Mouse (Mus musculus): ENCODE measurements at regions not wholly inside any gene's neighbourhood (a gene's known extent, or its start where the extent isn't known, plus 50 kb on each side); places are given as distances from the start of the nearest gene placed in this dataset.

GRCm38 (mm10) chr3:149464603-149465002 is 474.2 kb upstream of the Adgrl2 start:
- WGBS: 94% methylated on average over 5 of the region's 5 CpGs
- Histone ChIP-seq H3K27me3 (replicated peaks; ENCODE audit: low read depth, poor library complexity, severe bottlenecking) (no peaks in the 10 kb centered on the region), H3K27ac (replicated peaks) (no peak overlapping the region)

GRCm38 (mm10) chr3:149462121-149462541 is 471.8 kb upstream of the Adgrl2 start:
- no peak for DNase-seq (ENCODE audit: low spot score)
- no peaks in the 10 kb centered on the region for H3K27me3 ChIP-seq (replicated peaks; ENCODE audit: low read depth, poor library complexity, severe bottlenecking)
- H3K36me3 ChIP-seq (replicated peaks): no peaks in the 10 kb centered on the region
- H3K4me1 ChIP-seq: no peaks in the 10 kb centered on the region
- WGBS: 71% methylated on average over 2 of the region's 2 CpGs
- no peak overlapping the region for H3K4me3 ChIP-seq
- no peak overlapping the region for H3K27ac ChIP-seq (replicated peaks)
- H3K9me3 ChIP-seq: 0 out of 2 replicates have a peak, but pooled peaks cover 3% of the 10 kb centered on the region

More at GRCm38 (mm10) chr3:149464603-149465002, 474.2 kb upstream of the Adgrl2 start:
- DNase-seq (ENCODE audit: low spot score): no peak
- H3K36me3 ChIP-seq (replicated peaks): no peaks in the 10 kb centered on the region
- H3K4me3 ChIP-seq: no peak overlapping the region
- H3K9me3 ChIP-seq: 0 out of 2 replicates have a peak, but pooled peaks cover 3% of the 10 kb centered on the region
- no peaks in the 10 kb centered on the region for H3K4me1 ChIP-seq

DNA sequence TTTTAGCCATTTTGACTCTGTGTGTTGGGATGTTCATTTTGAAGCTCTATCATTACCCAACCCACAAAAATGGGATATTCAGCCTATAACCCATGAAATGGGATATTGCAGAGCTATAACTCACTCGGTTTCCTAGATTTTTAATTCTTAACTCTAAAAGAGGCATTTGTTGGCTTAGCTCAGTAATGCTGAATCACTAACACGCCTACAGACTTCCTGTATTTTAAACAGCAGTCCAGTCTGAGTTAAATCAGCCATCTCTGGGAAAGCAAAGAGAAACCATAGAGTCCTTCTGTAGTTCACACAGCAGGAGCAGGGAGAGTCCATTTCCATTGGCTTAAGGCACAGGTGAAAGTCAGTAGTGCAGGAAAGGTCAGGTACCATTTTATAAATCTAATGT is 471.3 kb upstream of the Adgrl2 start:
- H3K9me3 ChIP-seq: 0 out of 2 replicates have a peak, but pooled peaks cover 3% of the 10 kb centered on the region
- no peak overlapping the region for H3K4me3 ChIP-seq
- no peak overlapping the region for H3K27ac ChIP-seq (replicated peaks)
- H3K27me3 ChIP-seq (replicated peaks; ENCODE audit: low read depth, poor library complexity, severe bottlenecking): no peaks in the 10 kb centered on the region
- no peak for DNase-seq (ENCODE audit: low spot score)
- no peaks in the 10 kb centered on the region for H3K36me3 ChIP-seq (replicated peaks)
- H3K4me1 ChIP-seq: no peaks in the 10 kb centered on the region
- WGBS: 85% methylated on average over 2 of the region's 2 CpGs

- no peak for DNase-seq (ENCODE audit: low spot score)
- Histone ChIP-seq H3K4me1 (peaks cover 7% of the 10 kb centered on the region), H3K27me3 (replicated peaks; ENCODE audit: low read depth, poor library complexity, severe bottlenecking) (peaks cover 7% of the 10 kb centered on the region; the same call in 1 of the 2 replicates), H3K36me3 (replicated peaks) (no peaks in the 10 kb centered on the region), H3K9me3 (no peaks in the 10 kb centered on the region), H3K27ac (replicated peaks) (no peak overlapping the region), H3K4me3 (no peak overlapping the region)
- WGBS: 85% methylated on average over 3 of the region's 3 CpGs
These were observed 459.0 kb upstream of the Adgrl2 start for GRCm38 (mm10) chr3:149449376-149449775.

GRCm38 (mm10) chr3:149445991-149446564 is 455.7 kb upstream of the Adgrl2 start:
- Histone ChIP-seq H3K27ac (replicated peaks) (no peak overlapping the region), H3K4me3 (no peak overlapping the region), H3K36me3 (replicated peaks) (no peaks in the 10 kb centered on the region), H3K9me3 (no peaks in the 10 kb centered on the region), H3K27me3 (replicated peaks; ENCODE audit: low read depth, poor library complexity, severe bottlenecking) (peaks cover 18% of the 10 kb centered on the region), H3K4me1 (peaks cover 14% of the 10 kb centered on the region)
- 81% methylated on average over 6 of the region's 6 CpGs for WGBS
- DNase-seq (ENCODE audit: low spot score): no peak

DNA sequence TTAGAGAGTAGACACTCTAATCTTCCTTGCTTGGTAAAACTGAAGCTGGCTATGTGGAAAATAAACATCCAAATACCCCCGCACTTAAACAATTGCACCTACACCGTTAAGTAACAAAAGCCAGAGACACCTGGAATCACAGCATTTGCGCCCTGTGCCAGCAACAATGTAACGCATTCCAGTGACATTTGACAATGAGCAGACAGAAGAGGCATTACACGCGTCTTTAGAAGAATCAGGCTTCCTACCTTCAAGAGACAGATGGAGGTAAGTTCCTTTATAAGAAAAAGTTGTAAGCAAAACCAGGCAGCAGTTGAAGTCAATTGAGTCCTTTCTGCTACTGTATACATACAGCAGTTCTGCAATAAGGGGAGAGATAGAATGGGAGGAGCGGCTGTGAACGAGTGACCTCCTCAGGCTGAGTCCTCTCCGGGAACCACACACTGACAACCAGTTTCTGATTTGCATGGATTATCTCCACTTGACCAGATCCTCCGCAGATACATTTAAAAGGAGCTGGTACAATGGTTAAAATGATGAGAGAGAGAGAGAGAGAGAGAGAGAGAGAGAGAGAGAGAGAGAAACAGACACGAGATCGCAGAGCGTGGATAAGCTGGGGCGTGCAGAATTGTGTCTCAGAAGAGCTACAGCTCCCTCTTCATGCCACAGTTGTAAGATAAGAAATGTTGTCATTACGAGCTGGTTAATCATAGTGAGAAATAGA is 454.7 kb upstream of the Adgrl2 start:
- H3K4me1 ChIP-seq: peaks cover 14% of the 10 kb centered on the region

GRCm38 (mm10) chr3:149444377-149444776 is 454.0 kb upstream of the Adgrl2 start:
- peak overlapping the region; percentile 48; the same call in 1 of the 2 replicates for H3K4me3 ChIP-seq
- no peak overlapping the region for H3K27ac ChIP-seq (replicated peaks)
- no peaks in the 10 kb centered on the region for H3K9me3 ChIP-seq
- peaks cover 14% of the 10 kb centered on the region for H3K4me1 ChIP-seq
- H3K27me3 ChIP-seq (replicated peaks; ENCODE audit: low read depth, poor library complexity, severe bottlenecking): peaks cover 18% of the 10 kb centered on the region
- DNase-seq (ENCODE audit: low spot score): no peak
- H3K36me3 ChIP-seq (replicated peaks): no peaks in the 10 kb centered on the region
- WGBS: 78% methylated on average over 8 of the region's 8 CpGs

More for the DNA sequence above, 454.7 kb upstream of the Adgrl2 start:
- Histone ChIP-seq H3K27ac (replicated peaks) (no peak overlapping the region), H3K4me3 (peak overlapping the region; percentile 48), H3K36me3 (replicated peaks) (no peaks in the 10 kb centered on the region), H3K27me3 (replicated peaks; ENCODE audit: low read depth, poor library complexity, severe bottlenecking) (peaks cover 18% of the 10 kb centered on the region), H3K9me3 (no peaks in the 10 kb centered on the region)
- 22% methylated on average over 15 of the region's 15 CpGs for WGBS
- DNase-seq (ENCODE audit: low spot score): no peak

- Histone ChIP-seq H3K9me3 (no peaks in the 10 kb centered on the region), H3K4me3 (no peak overlapping the region), H3K27ac (replicated peaks) (no peak overlapping the region), H3K27me3 (replicated peaks; ENCODE audit: low read depth, poor library complexity, severe bottlenecking) (peaks cover 14% of the 10 kb centered on the region), H3K4me1 (peaks cover 25% of the 10 kb centered on the region), H3K36me3 (replicated peaks) (no peaks in the 10 kb centered on the region)
- DNase-seq (ENCODE audit: low spot score): no peak
These were observed 450.9 kb upstream of the Adgrl2 start for GRCm38 (mm10) chr3:149441227-149441626.

- H3K4me1 ChIP-seq: peaks cover 14% of the 10 kb centered on the region
- no peak for DNase-seq (ENCODE audit: low spot score)
- H3K9me3 ChIP-seq: no peaks in the 10 kb centered on the region
- H3K27ac ChIP-seq (replicated peaks): 0 out of 2 replicates have a peak overlapping the region, but pooled peaks have one; percentile 24
- H3K4me3 ChIP-seq: no peak overlapping the region
- WGBS: 81% methylated on average over 8 of the region's 8 CpGs
- H3K36me3 ChIP-seq (replicated peaks): no peaks in the 10 kb centered on the region
- H3K27me3 ChIP-seq (replicated peaks; ENCODE audit: low read depth, poor library complexity, severe bottlenecking): peaks cover 6% of the 10 kb centered on the region; the same call in 1 of the 2 replicates
These were observed 447.4 kb upstream of the Adgrl2 start for GRCm38 (mm10) chr3:149437763-149438162.

GRCm38 (mm10) chr3:149436944-149437343 is 446.6 kb upstream of the Adgrl2 start:
- Histone ChIP-seq H3K4me3 (no peak overlapping the region), H3K27me3 (replicated peaks; ENCODE audit: low read depth, poor library complexity, severe bottlenecking) (no peaks in the 10 kb centered on the region), H3K9me3 (no peaks in the 10 kb centered on the region), H3K27ac (replicated peaks) (no peak overlapping the region), H3K4me1 (peaks cover 11% of the 10 kb centered on the region), H3K36me3 (replicated peaks) (no peaks in the 10 kb centered on the region)
- WGBS: 81% methylated on average over 6 of the region's 6 CpGs
- no peak for DNase-seq (ENCODE audit: low spot score)

DNA sequence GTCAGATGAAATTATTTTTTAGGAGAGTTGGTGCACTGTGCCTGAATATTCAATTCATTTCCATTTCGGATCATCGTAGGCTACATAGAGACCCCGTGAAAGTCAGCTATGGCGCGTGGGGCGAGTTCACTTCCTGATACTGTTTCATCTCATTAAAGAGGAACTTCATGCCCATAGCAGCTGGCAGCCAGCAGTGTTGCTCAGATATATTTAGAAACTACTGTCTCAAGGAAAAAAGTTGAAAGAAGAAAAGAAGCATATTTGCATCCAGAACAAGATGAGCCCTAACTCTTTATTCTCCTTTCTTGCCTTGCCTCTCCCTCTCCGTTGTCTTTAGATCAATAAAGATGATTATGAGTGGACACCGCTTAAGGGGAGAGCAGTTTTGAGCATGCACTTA is 446.1 kb upstream of the Adgrl2 start:
- no peak for DNase-seq (ENCODE audit: low spot score)
- Histone ChIP-seq H3K27me3 (replicated peaks; ENCODE audit: low read depth, poor library complexity, severe bottlenecking) (no peaks in the 10 kb centered on the region), H3K4me1 (peaks cover 11% of the 10 kb centered on the region), H3K36me3 (replicated peaks) (no peaks in the 10 kb centered on the region), H3K9me3 (no peaks in the 10 kb centered on the region), H3K4me3 (no peak overlapping the region), H3K27ac (replicated peaks) (no peak overlapping the region)
- 91% methylated on average over 8 of the region's 8 CpGs for WGBS

DNA sequence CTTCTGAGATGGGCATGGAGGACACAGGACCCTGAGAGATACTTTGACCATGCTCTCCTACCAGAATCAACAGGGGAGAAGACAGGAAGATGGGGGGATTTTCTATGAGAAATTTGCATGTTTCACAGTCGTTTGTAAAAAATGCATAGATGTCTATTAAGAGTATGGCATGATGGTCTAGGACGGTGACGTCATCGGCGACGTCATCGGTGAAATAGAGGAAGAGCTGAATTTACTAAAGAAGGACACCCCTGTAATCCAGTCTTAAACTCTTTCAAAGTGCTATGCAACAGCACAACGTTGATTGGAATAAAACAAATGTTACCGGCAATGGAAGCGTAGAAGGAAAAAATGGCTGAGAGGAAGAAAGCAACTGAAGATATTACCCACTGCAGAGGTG is 441.4 kb upstream of the Adgrl2 start:
- Histone ChIP-seq H3K27me3 (replicated peaks; ENCODE audit: low read depth, poor library complexity, severe bottlenecking) (no peaks in the 10 kb centered on the region), H3K4me3 (no peak overlapping the region), H3K36me3 (replicated peaks) (no peaks in the 10 kb centered on the region), H3K27ac (replicated peaks) (no peak overlapping the region), H3K9me3 (no peaks in the 10 kb centered on the region), H3K4me1 (no peaks in the 10 kb centered on the region)
- WGBS: 95% methylated on average over 10 of the region's 10 CpGs
- DNase-seq (ENCODE audit: low spot score): no peak
